Mouse (Mus musculus): ENCODE data around the gene Kcnj14.

Kcnj14 gene

DNA sequence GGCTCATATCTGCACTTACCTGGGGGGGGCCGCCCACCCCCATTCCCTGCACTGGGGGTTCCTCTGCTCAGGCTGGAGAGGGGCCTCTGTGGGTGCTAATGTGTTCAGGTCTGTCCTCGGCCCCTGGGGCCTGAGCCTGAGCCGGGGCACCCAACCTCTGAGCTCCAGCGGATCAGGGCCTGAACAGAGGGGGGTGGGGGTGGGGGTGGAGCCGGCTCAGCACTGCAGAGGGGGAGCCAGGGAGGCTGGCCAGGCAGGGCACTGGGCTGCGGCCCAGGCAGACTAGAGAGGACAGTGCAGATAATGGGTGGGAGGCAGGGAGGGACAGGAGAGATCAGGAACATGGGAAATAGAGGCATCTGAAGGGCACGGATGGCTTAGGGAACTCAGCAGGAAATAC, at the start of gene Kcnj14:
Kcnj14 (minus strand) TSS at position 185 of the 400 bp plus-strand sequence.
- no peak for DNase-seq

DNA sequence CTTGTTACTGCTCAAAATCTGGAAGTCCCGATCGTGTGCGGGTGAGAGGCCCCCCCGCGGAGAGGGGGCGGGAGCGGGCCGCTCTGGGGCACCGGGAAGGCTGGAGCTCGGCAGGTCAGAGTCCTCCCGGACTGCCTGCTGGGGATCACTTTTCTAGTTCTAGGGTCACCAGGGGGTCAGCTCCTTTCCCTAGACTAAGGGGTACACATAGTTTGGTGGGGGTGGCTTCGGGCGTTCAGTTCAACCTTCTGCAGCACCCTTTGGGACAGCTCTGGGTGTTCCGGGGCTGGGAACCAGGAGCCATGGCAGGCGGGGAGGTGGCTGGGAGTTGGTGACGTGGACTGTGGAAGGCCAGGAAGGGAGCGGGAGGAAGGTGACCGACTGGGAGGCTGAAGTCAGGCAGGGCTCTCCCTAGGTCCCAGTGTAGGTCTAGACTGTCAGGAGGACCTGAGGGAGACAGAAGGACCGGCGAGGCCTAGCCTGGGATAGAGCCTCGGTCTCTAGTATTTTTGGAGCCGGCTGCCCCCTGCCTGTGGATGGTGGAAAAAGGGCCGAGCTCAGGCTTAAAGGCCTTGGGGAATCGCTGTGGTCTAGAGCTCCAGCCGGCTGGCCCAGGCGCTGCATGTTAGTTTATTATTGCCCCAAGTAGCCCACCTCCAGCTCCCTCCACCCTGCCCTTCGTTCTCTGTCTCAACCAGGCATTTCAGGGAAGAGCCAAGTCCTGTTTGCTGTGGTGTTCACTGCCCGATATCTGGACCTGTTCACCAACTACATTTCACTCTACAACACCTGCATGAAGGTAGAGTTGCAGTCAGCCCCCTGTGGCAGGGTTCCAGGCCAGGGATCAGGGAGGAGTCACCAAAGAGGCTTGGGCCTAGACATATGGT, 48.7 kb upstream of the Kcnj14 start:
- peak; percentile 76 for DNase-seq

- peak; percentile 92 to 93 for DNase-seq
These were observed 48.0 kb upstream of the Kcnj14 start, which contains the start of gene Kdelr1 for GRCm38 (mm10) chr7:45872624-45873023. Kdelr1 (plus strand) TSS chr7:45872772.

GRCm38 (mm10) chr7:45870282-45871058, 45.9 kb upstream of the Kcnj14 start:
- peak; percentile 47 to 52 for DNase-seq

- peak; percentile 41 to 47 for DNase-seq
These were observed 45.2 kb upstream of the Kcnj14 start for GRCm38 (mm10) chr7:45869787-45870186.

GRCm38 (mm10) chr7:45869107-45869670, 44.6 kb upstream of the Kcnj14 start:
- no peak for DNase-seq

DNA sequence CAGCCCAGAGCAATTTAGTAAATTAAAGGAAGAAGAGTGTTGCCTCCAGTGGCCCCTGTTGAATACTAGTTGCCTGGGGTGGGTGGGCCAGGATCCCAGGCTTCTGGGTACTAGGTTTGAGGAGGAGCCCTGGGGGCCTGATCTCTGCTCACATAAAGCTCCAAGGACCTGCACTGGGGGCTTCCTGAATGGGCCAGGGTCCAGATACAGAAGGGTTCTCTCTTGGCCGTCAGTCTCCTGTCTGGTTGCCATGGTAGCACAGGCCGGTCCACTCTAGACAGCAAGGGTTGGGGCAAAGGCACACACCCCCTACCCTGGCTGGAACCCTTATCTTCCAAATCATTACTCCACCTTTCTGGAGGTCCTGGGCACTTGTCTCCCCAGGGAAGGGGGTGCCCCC, 43.3 kb upstream of the Kcnj14 start:
- no peak for DNase-seq

DNA sequence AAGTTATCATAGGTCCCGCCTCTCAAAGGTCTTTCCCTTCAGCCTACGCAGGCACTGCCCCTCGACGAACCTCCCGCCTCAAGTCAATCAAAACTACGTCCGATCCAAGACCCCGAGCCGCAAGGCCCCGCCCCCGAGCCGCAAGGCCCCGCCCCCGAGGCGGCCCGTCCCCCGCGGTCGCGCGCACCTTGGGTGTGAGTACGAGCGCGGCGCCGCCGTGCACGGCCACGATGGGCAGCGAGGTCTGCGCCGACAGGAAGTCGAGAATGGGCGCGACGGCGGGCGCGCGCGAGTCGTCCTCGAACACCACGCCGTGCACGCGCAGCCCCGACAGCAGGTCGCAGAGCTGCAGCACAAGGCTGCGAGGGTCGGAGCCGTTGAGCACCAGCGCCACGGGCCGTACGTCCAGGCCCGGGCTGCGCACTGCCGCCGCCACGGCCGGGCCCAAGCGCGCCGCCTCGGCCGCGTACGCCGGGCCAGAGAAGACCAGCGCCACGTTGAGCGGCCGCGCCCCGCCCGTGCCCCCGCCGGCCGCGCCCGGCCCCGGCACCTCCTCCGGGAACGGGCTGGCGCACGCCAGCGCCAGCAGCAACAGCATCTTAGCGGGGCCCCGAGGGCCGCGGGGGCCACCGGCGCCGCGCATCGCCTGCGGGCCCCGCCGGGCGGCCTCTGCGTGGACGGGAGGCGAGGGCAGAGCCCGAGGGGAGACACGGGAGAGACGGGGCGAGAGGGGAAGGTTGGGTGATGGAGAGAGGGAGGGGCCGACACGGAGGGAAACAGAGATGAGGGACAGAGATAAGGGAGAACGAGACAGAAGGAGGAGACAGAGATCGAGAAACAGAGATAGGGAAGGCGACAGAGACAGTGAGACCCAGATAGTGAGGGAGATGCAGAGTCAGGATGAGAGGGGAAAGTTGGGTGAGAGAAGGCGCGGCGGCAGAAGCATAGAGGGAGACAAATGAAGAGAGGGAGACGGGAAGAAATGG, 41.6 kb upstream of the Kcnj14 start:
- DNase-seq: peak; percentile 97 to 98

GRCm38 (mm10) chr7:45864435-45864834, 39.9 kb upstream of the Kcnj14 start:
- no peak for DNase-seq

GRCm38 (mm10) chr7:45862804-45863203, 38.2 kb upstream of the Kcnj14 start:
- DNase-seq: no peak

DNA sequence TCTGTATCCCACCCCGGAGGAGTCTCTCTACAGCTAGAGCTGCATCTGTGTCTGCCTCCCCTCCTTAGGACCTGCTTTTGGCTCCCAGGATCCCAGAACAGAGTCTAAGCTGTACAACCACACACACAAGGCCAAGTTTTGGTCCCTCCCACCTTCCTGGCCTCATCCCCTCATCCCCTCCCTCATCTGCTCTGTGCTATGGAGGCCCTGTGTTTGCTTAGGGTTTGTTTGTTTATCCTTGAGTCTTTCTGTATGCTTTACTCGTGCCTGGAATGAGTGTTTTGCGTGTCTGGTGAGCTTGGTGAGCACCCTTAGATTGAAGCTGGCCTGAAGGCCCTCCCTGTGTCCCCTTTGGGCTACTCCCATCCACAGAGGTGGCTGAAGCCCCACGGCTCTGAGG, 34.4 kb upstream of the Kcnj14 start:
- no peak for DNase-seq

- DNase-seq: no peak
These were observed 32.6 kb upstream of the Kcnj14 start for GRCm38 (mm10) chr7:45856950-45857901.

- DNase-seq: no peak
These were observed 28.5 kb upstream of the Kcnj14 start for GRCm38 (mm10) chr7:45853089-45853488.

DNA sequence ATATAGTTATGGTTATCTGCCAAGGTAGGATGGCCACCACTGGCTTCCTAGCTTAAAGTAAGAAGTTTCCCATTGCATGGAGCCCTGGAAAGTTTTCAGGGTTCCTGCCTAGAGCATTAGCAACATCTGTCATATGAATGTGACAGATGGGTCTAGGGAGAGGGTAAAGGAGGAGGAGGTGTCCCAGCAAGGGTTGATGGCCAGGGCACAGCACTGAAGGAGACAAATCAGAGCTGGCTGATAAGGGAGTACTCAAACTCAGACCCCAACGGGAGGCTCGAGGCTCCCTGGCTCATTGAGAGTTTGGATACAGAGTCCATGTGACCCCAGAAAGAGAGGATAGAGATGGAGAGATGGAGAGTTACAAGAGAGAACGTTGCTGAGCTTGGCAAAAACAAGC, 26.1 kb upstream of the Kcnj14 start:
- DNase-seq: no peak

- no peak for DNase-seq
These were observed 24.0 kb upstream of the Kcnj14 start for GRCm38 (mm10) chr7:45848447-45849027.

- DNase-seq: no peak
These were observed 18.6 kb upstream of the Kcnj14 start for GRCm38 (mm10) chr7:45842950-45843744.

DNA sequence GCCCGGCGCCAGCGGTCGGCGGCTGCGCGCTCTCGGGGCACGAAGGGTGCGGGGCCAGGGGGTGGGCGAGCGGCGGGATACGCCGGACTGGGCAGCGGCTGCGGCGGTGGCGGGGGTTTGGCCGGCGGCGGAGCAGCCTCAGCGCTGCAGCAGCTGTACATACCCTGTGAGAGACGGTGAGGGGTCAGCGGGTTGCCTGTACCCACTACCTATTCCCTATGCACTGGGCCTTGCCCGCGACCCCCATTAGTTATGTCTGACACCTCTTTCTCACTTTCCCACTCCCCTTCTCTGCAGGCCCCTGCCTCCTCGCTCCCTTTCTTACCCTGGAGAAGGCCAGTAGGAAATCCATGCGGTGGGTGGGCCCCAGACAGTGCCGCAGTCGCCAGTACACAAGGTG, 9.3 kb upstream of the Kcnj14 start:
- no peak for DNase-seq

DNA sequence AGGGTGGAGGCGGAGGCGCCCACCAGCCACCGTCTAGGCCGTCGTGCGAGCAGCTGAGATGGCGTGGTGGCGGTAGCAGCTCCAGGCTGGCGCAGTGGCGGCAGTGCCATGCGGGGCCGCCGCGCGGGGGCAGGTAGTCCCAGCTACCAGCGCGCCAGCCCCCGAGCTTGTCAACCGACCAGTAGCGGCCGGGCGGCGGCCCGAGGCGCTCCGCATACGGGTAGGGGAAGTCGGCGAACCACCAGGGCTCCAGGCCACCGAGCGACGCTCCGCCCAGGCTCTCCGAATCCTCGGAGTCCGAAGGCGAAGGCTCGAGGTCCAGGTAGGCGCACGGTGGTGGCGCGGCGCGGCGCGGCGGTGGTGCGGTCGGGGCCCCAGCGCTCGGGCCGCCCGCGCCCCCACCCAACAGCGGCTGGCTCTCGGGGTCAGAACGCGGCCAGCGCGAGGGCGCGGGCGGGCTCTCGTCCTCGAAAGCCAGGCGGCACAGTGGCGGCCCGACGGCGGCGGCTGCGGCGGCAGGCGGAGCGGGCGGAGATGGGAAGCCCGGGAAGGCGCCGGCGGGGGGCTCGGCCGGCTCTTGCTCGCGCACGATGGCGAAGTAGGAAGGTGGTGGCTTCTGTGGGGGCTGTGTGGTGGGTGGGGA, 8.7 kb upstream of the Kcnj14 start:
- DNase-seq: peak; percentile 26 to 33

GRCm38 (mm10) chr7:45832428-45832827, 7.8 kb upstream of the Kcnj14 start:
- no peak for DNase-seq
